Mouse (Mus musculus) intestine, postnatal 0 days (tissue): ENCODE measurements around the gene Fgfr2. TPM values are rescaled to one million over a fixed set of nuclear protein-coding genes. Genes with fewer than 3 reads are reported as not detected.

Source experiments
- ATAC-seq: fragments of 200-750 bp; cut with Nextera tagmentation; 2 replicates; pipeline ENCODE4 v1.8.0; 2017; ENCODE audit warnings: mild to moderate bottlenecking, moderate TSS enrichment, moderate library complexity
- H3K27ac ChIP-seq: fragments of 300-500 bp; sonication (generic); 2 replicates; pipeline ENCODE4 v1.5.1; 2014; ENCODE audit warnings: mild to moderate bottlenecking, low read depth, low read length, moderate library complexity
- H3K27me3 ChIP-seq: fragments of 300-500 bp; sonication (generic); replicated peaks from 2 replicates; pipeline ENCODE4 v1.6.1; 2014; ENCODE audit warnings: low read length, mixed read lengths; ENCODE audit not compliant: control insufficient read depth, insufficient read depth
- H3K36me3 ChIP-seq: fragments of 300-500 bp; sonication (generic); 2 replicates; pipeline ENCODE4 v1.6.1; 2014; ENCODE audit warnings: mild to moderate bottlenecking, moderate library complexity; ENCODE audit not compliant: control insufficient read depth, insufficient read depth
- H3K4me1 ChIP-seq: fragments of 300-500 bp; sonication (generic); replicated peaks from 2 replicates; pipeline ENCODE4 v1.6.1; 2014; ENCODE audit warnings: antibody characterized with exemption, low read length, mixed read lengths; ENCODE audit not compliant: control insufficient read depth, insufficient read depth
- H3K4me2 ChIP-seq: fragments of 300-500 bp; sonication (generic); replicated peaks from 2 replicates; pipeline ENCODE4 v1.6.1; 2014; ENCODE audit warnings: low read depth, mild to moderate bottlenecking, moderate library complexity
- H3K4me3 ChIP-seq: fragments of 300-500 bp; sonication (generic); 2 replicates; pipeline ENCODE4 v1.5.1; 2014; ENCODE audit warnings: low read depth, low read length
- H3K9ac ChIP-seq: fragments of 300-500 bp; sonication (generic); 2 replicates; pipeline ENCODE4 v1.6.1; 2014; ENCODE audit warnings: mild to moderate bottlenecking, low read depth, low read length
- H3K9me3 ChIP-seq: fragments of 300-500 bp; sonication (generic); 2 replicates; pipeline ENCODE4 v1.6.1; 2016; ENCODE audit warnings: mixed run types; ENCODE audit not compliant: control insufficient read depth
- CTCF ChIP-seq: sonication (generic); IDR thresholded peaks from 2 replicates; pipeline ENCODE4 v1.5.1; 2016; ENCODE audit warnings: low read depth, mild to moderate bottlenecking, control low read depth, antibody characterized with exemption, moderate library complexity
- WGBS: fragments of 180-500 bp; shearing (Covaris S2); extraction: QIAGEN DNeasy Blood & Tissue Kit; methylation state at CpG from one replicate; pipeline ENCODE4 v1.1.7; 2014; 5-methylcytosine and 5-hydroxymethylcytosine counted together
- polyA plus RNA-seq: library from polyadenylated mRNA; unstranded; fragments of >200 nt; fragmentation: Nextera tagmentation; extraction: Ambion mirVana; gene quantifications from 2 replicates; pipeline ENCODE4 v1.2.1, GENCODE M21; 2015

Gene Fgfr2
- polyA plus RNA-seq, 1 experiment from 2014 or later = 29.5 TPM

GRCm38 (mm10) chr7:132714236-132714923 lies 408.8 kb downstream of the Fgfr2 start:
- no peak for TF ChIP-seq CTCF
- Histone ChIP-seq H3K36me3 (peaks cover 32% of the 10 kb centered on the region), H3K9ac (no peak overlapping the region), H3K27me3 (no peaks in the 10 kb centered on the region), H3K4me2 (no peak overlapping the region), H3K27ac (peak overlapping the region; percentile 43), H3K9me3 (no peaks in the 10 kb centered on the region), H3K4me1 (peaks cover 12% of the 10 kb centered on the region), H3K4me3 (no peak overlapping the region)
- no peak for ATAC-seq
- 33% methylated on average over 6 of the region's 6 CpGs for whole genome bisulfite sequencing

- Histone ChIP-seq H3K9ac (no peak overlapping the region), H3K27me3 (no peaks in the 10 kb centered on the region), H3K9me3 (no peaks in the 10 kb centered on the region), H3K36me3 (peaks cover 32% of the 10 kb centered on the region), H3K4me2 (no peak overlapping the region), H3K4me1 (peaks cover 9% of the 10 kb centered on the region; the same call in 1 of the 2 replicates), H3K4me3 (no peak overlapping the region), H3K27ac (peak overlapping the region; percentile 43; the same call in 1 of the 2 replicates)
- ATAC-seq = no peak
- TF ChIP-seq CTCF = no peak
- 42% methylated on average over 8 of the region's 8 CpGs for WGBS
These were observed 409.5 kb downstream of the Fgfr2 start for GRCm38 (mm10) chr7:132713483-132714126.

GRCm38 (mm10) chr7:132712956-132713355 lies 410.2 kb downstream of the Fgfr2 start:
- no peak for ATAC-seq

GRCm38 (mm10) chr7:132712044-132712708 lies 411.0 kb downstream of the Fgfr2 start:
- Histone ChIP-seq H3K27ac (peak overlapping the region; percentile 35; the same call in 1 of the 2 replicates), H3K9ac (no peak overlapping the region; the same call in 1 of the 2 replicates), H3K4me1 (0 out of 2 replicates have a peak, but pooled peaks cover 9% of the 10 kb centered on the region), H3K4me3 (no peak overlapping the region), H3K9me3 (no peaks in the 10 kb centered on the region), H3K27me3 (no peaks in the 10 kb centered on the region), H3K36me3 (peaks cover 32% of the 10 kb centered on the region), H3K4me2 (no peak overlapping the region)
- no peak for TF ChIP-seq CTCF
- peak; percentile 23; the same call in 1 of the 2 replicates for ATAC-seq
- 38% methylated on average over 16 of the region's 16 CpGs for WGBS

More at GRCm38 (mm10) chr7:132712956-132713355, 410.2 kb downstream of the Fgfr2 start:
- Histone ChIP-seq H3K9ac (no peak overlapping the region), H3K36me3 (peaks cover 32% of the 10 kb centered on the region), H3K27ac (no peak overlapping the region), H3K4me1 (0 out of 2 replicates have a peak, but pooled peaks cover 9% of the 10 kb centered on the region), H3K9me3 (no peaks in the 10 kb centered on the region), H3K4me3 (no peak overlapping the region), H3K27me3 (no peaks in the 10 kb centered on the region), H3K4me2 (no peak overlapping the region)
- no peak for TF ChIP-seq CTCF
- WGBS = 75% methylated on average over 7 of the region's 7 CpGs

GRCm38 (mm10) chr7:132711579-132711978 lies 411.6 kb downstream of the Fgfr2 start:
- no peak overlapping the region for H3K4me3 ChIP-seq
- H3K27me3 ChIP-seq = no peaks in the 10 kb centered on the region
- H3K4me2 ChIP-seq = no peak overlapping the region
- H3K36me3 ChIP-seq = peaks cover 37% of the 10 kb centered on the region
- peak overlapping the region; percentile 35; the same call in 1 of the 2 replicates for H3K27ac ChIP-seq
- 0 out of 2 replicates have a peak, but pooled peaks cover 9% of the 10 kb centered on the region for H3K4me1 ChIP-seq
- no peak overlapping the region; the same call in 1 of the 2 replicates for H3K9ac ChIP-seq
- no peak for TF ChIP-seq CTCF
- ATAC-seq = no peak
- 60% methylated on average over 9 of the region's 9 CpGs for WGBS
- no peaks in the 10 kb centered on the region for H3K9me3 ChIP-seq

GRCm38 (mm10) chr7:132705130-132705529 lies 418.0 kb downstream of the Fgfr2 start:
- 88% methylated on average over 7 of the region's 7 CpGs for WGBS
- H3K27me3 ChIP-seq = no peaks in the 10 kb centered on the region
- no peaks in the 10 kb centered on the region for H3K9me3 ChIP-seq
- H3K36me3 ChIP-seq = peaks cover 13% of the 10 kb centered on the region; the same call in 1 of the 2 replicates
- ATAC-seq = no peak
- no peak overlapping the region for H3K4me3 ChIP-seq
- no peak overlapping the region for H3K9ac ChIP-seq
- no peak overlapping the region for H3K4me2 ChIP-seq
- peak; percentile 63 for TF ChIP-seq CTCF
- no peak overlapping the region for H3K27ac ChIP-seq
- peaks cover 5% of the 10 kb centered on the region; the same call in 1 of the 2 replicates for H3K4me1 ChIP-seq
